Mouse (Mus musculus): Measurements from ENCODE around the gene Srek1. TPM values are rescaled to one million over a fixed set of nuclear protein-coding genes. Genes with fewer than 3 reads are reported as not detected.
A peak's percentile ranks its signal among the peaks of the same experiment; 100 is the strongest.

Srek1 gene
- polyA plus RNA-seq, 1 experiment from 2014 or later = 85.6 TPM

- H3K27ac ChIP-seq (replicated peaks; ENCODE audit: low read depth, low read length) = no peak overlapping the region
- ATAC-seq (ENCODE audit: low FRiP score, low TSS enrichment) = peak; percentile 44; the same call in 1 of the 2 replicates
Measured at GRCm38 (mm10) chr13:103703833-103704232, 70.6 kb downstream of the Srek1 start.

GRCm38 (mm10) chr13:103703386-103703785, 71.0 kb downstream of the Srek1 start:
- 40% methylated on average over 7 of the region's 7 CpGs for WGBS
- Histone ChIP-seq H3K4me3 (replicated peaks; ENCODE audit: low read depth, low read length) (no peak overlapping the region), H3K4me1 (ENCODE audit: control insufficient read depth, insufficient read depth, low read length) (0 out of 2 replicates have a peak, but pooled peaks cover 3% of the 10 kb centered on the region), H3K9ac (replicated peaks; ENCODE audit: low read length) (no peak overlapping the region), H3K9me3 (ENCODE audit: control insufficient read depth, low read length) (no peaks in the 10 kb centered on the region), H3K27me3 (ENCODE audit: control insufficient read depth, insufficient read depth, low read length) (no peaks in the 10 kb centered on the region), H3K27ac (replicated peaks; ENCODE audit: low read depth, low read length) (no peak overlapping the region), H3K4me2 (ENCODE audit: low read length) (no peak overlapping the region), H3K36me3 (ENCODE audit: control insufficient read depth, insufficient read depth, low read length) (no peaks in the 10 kb centered on the region)
- ATAC-seq (ENCODE audit: low FRiP score, low TSS enrichment) (peak; percentile 92), DNase-seq (peak; percentile 95)

More at GRCm38 (mm10) chr13:103703833-103704232, 70.6 kb downstream of the Srek1 start:
- Histone ChIP-seq H3K9ac (replicated peaks; ENCODE audit: low read length) (no peak overlapping the region), H3K4me3 (replicated peaks; ENCODE audit: low read depth, low read length) (no peak overlapping the region), H3K27me3 (ENCODE audit: control insufficient read depth, insufficient read depth, low read length) (no peaks in the 10 kb centered on the region), H3K36me3 (ENCODE audit: control insufficient read depth, insufficient read depth, low read length) (no peaks in the 10 kb centered on the region), H3K4me2 (ENCODE audit: low read length) (no peak overlapping the region), H3K4me1 (ENCODE audit: control insufficient read depth, insufficient read depth, low read length) (0 out of 2 replicates have a peak, but pooled peaks cover 3% of the 10 kb centered on the region), H3K9me3 (ENCODE audit: control insufficient read depth, low read length) (no peaks in the 10 kb centered on the region)
- 63% methylated on average over 6 of the region's 6 CpGs for WGBS
- DNase-seq = no peak

GRCm38 (mm10) chr13:103702266-103702665, 72.1 kb downstream of the Srek1 start:
- Histone ChIP-seq H3K36me3 (ENCODE audit: control insufficient read depth, insufficient read depth, low read length) (no peaks in the 10 kb centered on the region), H3K9ac (replicated peaks; ENCODE audit: low read length) (no peak overlapping the region), H3K4me3 (replicated peaks; ENCODE audit: low read depth, low read length) (no peak overlapping the region), H3K9me3 (ENCODE audit: control insufficient read depth, low read length) (no peaks in the 10 kb centered on the region), H3K4me2 (ENCODE audit: low read length) (no peak overlapping the region), H3K4me1 (ENCODE audit: control insufficient read depth, insufficient read depth, low read length) (0 out of 2 replicates have a peak, but pooled peaks cover 3% of the 10 kb centered on the region), H3K27me3 (ENCODE audit: control insufficient read depth, insufficient read depth, low read length) (no peaks in the 10 kb centered on the region), H3K27ac (replicated peaks; ENCODE audit: low read depth, low read length) (no peak overlapping the region)
- 85% methylated on average over 3 of the region's 3 CpGs for WGBS
- no peak for ATAC-seq (ENCODE audit: low FRiP score, low TSS enrichment)
- DNase-seq = no peak

DNA sequence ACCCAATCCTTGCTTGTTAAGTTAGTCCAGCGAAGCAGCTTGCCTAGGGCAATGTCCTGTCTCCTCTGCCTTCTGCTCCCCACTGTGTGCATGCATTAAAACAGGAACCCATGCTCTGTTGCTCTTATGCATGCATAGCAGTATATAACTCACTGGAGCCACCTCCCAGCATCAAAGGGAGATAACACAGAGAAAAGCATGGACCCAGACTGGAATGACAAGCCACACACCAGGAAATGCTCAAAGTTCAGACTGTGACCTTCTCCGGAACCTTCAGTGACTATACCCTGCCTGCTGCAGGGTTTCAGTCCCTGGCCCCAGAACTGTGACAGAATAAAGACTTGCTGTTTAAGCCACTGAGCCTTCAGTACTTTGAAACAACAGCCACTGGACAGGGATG, 73.7 kb downstream of the Srek1 start:
- no peaks in the 10 kb centered on the region for H3K36me3 ChIP-seq (ENCODE audit: control insufficient read depth, insufficient read depth, low read length)
- no peak overlapping the region for H3K4me3 ChIP-seq (replicated peaks; ENCODE audit: low read depth, low read length)
- 0 out of 2 replicates have a peak, but pooled peaks cover 3% of the 10 kb centered on the region for H3K4me1 ChIP-seq (ENCODE audit: control insufficient read depth, insufficient read depth, low read length)
- no peaks in the 10 kb centered on the region for H3K27me3 ChIP-seq (ENCODE audit: control insufficient read depth, insufficient read depth, low read length)
- no peak overlapping the region for H3K4me2 ChIP-seq (ENCODE audit: low read length)
- ATAC-seq (ENCODE audit: low FRiP score, low TSS enrichment) (no peak), DNase-seq (no peak)
- 63% methylated on average over 2 of the region's 2 CpGs for WGBS
- H3K9me3 ChIP-seq (ENCODE audit: control insufficient read depth, low read length) = no peaks in the 10 kb centered on the region
- H3K27ac ChIP-seq (replicated peaks; ENCODE audit: low read depth, low read length) = no peak overlapping the region
- H3K9ac ChIP-seq (replicated peaks; ENCODE audit: low read length) = no peak overlapping the region

DNA sequence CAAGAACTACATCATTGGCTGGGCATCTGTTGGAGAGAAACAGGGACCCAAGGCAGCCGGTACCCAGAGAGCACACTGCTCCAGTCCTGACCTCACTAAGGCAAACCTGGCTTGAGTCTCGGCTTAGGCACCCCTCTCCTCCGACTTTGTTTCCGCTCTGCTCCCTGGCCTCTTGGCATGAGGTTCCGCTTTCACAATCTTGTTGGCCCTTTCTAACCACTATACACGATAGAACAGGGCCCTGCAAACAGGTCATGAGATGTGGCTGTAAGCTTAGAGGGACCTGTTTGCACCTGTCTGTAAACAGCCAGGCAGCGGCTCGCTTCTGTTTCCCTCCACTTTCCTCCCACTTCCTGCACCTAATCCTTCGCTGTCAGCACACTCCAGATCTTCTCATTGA, 76.4 kb downstream of the Srek1 start:
- H3K4me2 ChIP-seq (ENCODE audit: low read length) = no peak overlapping the region
- H3K36me3 ChIP-seq (ENCODE audit: control insufficient read depth, insufficient read depth, low read length) = no peaks in the 10 kb centered on the region
- WGBS = 74% methylated on average over 9 of the region's 9 CpGs
- 0 out of 2 replicates have a peak, but pooled peaks cover 3% of the 10 kb centered on the region for H3K4me1 ChIP-seq (ENCODE audit: control insufficient read depth, insufficient read depth, low read length)
- H3K4me3 ChIP-seq (replicated peaks; ENCODE audit: low read depth, low read length) = no peak overlapping the region
- H3K9ac ChIP-seq (replicated peaks; ENCODE audit: low read length) = no peak overlapping the region
- no peaks in the 10 kb centered on the region for H3K27me3 ChIP-seq (ENCODE audit: control insufficient read depth, insufficient read depth, low read length)
- DNase-seq = no peak
- no peak overlapping the region for H3K27ac ChIP-seq (replicated peaks; ENCODE audit: low read depth, low read length)
- no peaks in the 10 kb centered on the region for H3K9me3 ChIP-seq (ENCODE audit: control insufficient read depth, low read length)
- no peak for ATAC-seq (ENCODE audit: low FRiP score, low TSS enrichment)

GRCm38 (mm10) chr13:103696164-103696563, 78.2 kb downstream of the Srek1 start:
- Histone ChIP-seq H3K4me3 (replicated peaks; ENCODE audit: low read depth, low read length) (no peak overlapping the region), H3K9ac (replicated peaks; ENCODE audit: low read length) (no peak overlapping the region), H3K4me1 (ENCODE audit: control insufficient read depth, insufficient read depth, low read length) (0 out of 2 replicates have a peak, but pooled peaks cover 3% of the 10 kb centered on the region), H3K36me3 (ENCODE audit: control insufficient read depth, insufficient read depth, low read length) (no peaks in the 10 kb centered on the region), H3K27ac (replicated peaks; ENCODE audit: low read depth, low read length) (no peak overlapping the region), H3K9me3 (ENCODE audit: control insufficient read depth, low read length) (no peaks in the 10 kb centered on the region), H3K4me2 (ENCODE audit: low read length) (no peak overlapping the region), H3K27me3 (ENCODE audit: control insufficient read depth, insufficient read depth, low read length) (no peaks in the 10 kb centered on the region)
- ATAC-seq (ENCODE audit: low FRiP score, low TSS enrichment) (no peak), DNase-seq (peak; percentile 68)
- WGBS = 46% methylated on average over 9 of the region's 9 CpGs

GRCm38 (mm10) chr13:103695456-103695855, 79.0 kb downstream of the Srek1 start:
- H3K4me1 ChIP-seq (ENCODE audit: control insufficient read depth, insufficient read depth, low read length) = no peaks in the 10 kb centered on the region
- no peaks in the 10 kb centered on the region for H3K9me3 ChIP-seq (ENCODE audit: control insufficient read depth, low read length)
- no peaks in the 10 kb centered on the region for H3K36me3 ChIP-seq (ENCODE audit: control insufficient read depth, insufficient read depth, low read length)
- H3K4me2 ChIP-seq (ENCODE audit: low read length) = no peak overlapping the region
- WGBS = 87% methylated on average over 6 of the region's 6 CpGs
- H3K9ac ChIP-seq (replicated peaks; ENCODE audit: low read length) = no peak overlapping the region
- DNase-seq (no peak), ATAC-seq (ENCODE audit: low FRiP score, low TSS enrichment) (no peak)
- H3K27me3 ChIP-seq (ENCODE audit: control insufficient read depth, insufficient read depth, low read length) = no peaks in the 10 kb centered on the region
- no peak overlapping the region for H3K27ac ChIP-seq (replicated peaks; ENCODE audit: low read depth, low read length)
- no peak overlapping the region for H3K4me3 ChIP-seq (replicated peaks; ENCODE audit: low read depth, low read length)

Other genes starting within 250 kb of the Srek1 start
- gene Erbin, start 145.9 kb upstream of the Srek1 start, polyA plus RNA-seq (2014; fragmentation: Nextera tagmentation; extraction: Ambion mirVana) = 16.0 and 21.7 TPM in 2 replicates

All from midbrain, embryonic 14.5 days (tissue).